Mouse (Mus musculus) kidney, adult 2 months (tissue): ENCODE measurements around the gene Slc25a36.

ENCODE experiments used
- CTCF ChIP-seq: fragments of 200-500 bp; conservative IDR thresholded peaks from 2 replicates; pipeline ENCODE4 v1.5.1; 2011; ENCODE audit warnings: low read depth, mild to moderate bottlenecking, control low read depth, low read length, moderate library complexity, mixed read lengths; ENCODE audit not compliant: insufficient read depth, insufficient read length
- POLR2A ChIP-seq: fragments of 200-500 bp; IDR thresholded peaks from one replicate; pipeline ENCODE4 v1.6.1; 2011; ENCODE audit warnings: low read depth, low read length, control low read depth

DNA sequence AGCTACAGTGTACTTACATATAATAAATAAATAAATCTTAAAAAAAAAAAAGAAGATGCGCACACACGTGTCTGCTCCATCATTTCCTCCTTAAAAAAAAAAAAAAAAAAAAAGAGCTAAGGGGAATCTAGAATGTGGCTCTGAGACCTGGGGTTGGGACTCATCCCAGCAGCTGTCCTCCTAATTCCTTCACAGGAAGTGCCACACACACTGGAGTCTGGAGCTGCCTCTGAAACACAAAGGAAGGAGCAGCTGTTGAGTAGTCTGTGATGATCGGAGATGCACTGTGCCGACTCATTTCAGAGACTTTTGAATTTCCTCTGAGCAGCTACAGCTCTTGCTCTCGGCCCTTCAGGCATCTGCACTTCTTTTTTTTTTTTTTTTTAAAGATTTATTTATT is 41.0 kb downstream of the Slc25a36 start:
- TF ChIP-seq CTCF (no peak), POLR2A (no peak)
